Mouse (Mus musculus): Measurements from ENCODE around the gene Itpr1. TPM values are rescaled to one million over a fixed set of nuclear protein-coding genes. Genes with fewer than 3 reads are reported as not detected.

Itpr1 gene
- total and polyA plus RNA-seq, 2 experiments: 6.9 to 55.0 TPM

GRCm38 (mm10) chr6:108259671-108260070 lies 46.8 kb downstream of the Itpr1 start:
- Histone ChIP-seq H3K36me3 (ENCODE audit: control insufficient read depth, insufficient read depth, low read length) (no peaks in the 10 kb centered on the region), H3K27ac (replicated peaks; ENCODE audit: insufficient read depth, low read depth, low read length) (no peak overlapping the region), H3K4me3 (ENCODE audit: insufficient read depth, low read depth, low read length) (no peak overlapping the region), H3K27me3 (ENCODE audit: control insufficient read depth, insufficient read depth, low read length) (no peaks in the 10 kb centered on the region), H3K79me2 (ENCODE audit: control insufficient read depth, insufficient read depth, low read length) (peaks cover 26% of the 10 kb centered on the region; the same call in 1 of the 2 replicates), H3K4me1 (ENCODE audit: control insufficient read depth, insufficient read depth, low read length) (peaks cover 13% of the 10 kb centered on the region; the same call in 1 of the 2 replicates), H3K9ac (ENCODE audit: low read depth, low read length) (no peak overlapping the region)
- 80% methylated on average over 2 of the region's 2 CpGs for WGBS
- no peak for DNase-seq (ENCODE audit: extremely low read depth, low read depth, low spot score)
- TF ChIP-seq POLR2A (IDR thresholded peaks at IDR 0.05; ENCODE audit: extremely low read depth, insufficient read depth, low read length) (no peak), CTCF (IDR thresholded peaks at IDR 0.05; ENCODE audit: low read depth, low read length) (no peak)

DNA sequence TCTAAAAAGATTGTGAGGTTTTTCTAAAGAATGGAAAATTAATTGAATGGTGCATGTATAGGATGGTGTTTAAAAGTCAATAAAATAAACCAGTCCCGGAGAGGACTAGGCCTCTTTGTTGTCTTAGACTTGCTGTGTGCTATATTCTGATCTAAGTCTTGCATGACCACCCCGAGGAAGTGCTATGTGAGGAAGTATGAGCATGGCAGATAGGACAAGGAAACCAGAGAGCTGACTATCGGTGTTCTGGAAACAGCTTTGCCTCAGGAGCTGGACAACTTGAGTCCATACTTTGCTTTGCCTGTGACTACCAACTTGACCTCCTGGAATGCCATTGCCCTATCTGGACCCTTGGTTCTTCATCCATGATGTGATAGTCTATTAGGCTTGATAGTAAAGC lies 48.6 kb downstream of the Itpr1 start:
- no peaks in the 10 kb centered on the region for H3K27me3 ChIP-seq (ENCODE audit: control insufficient read depth, insufficient read depth, low read length)

GRCm38 (mm10) chr6:108264164-108264563 lies 51.3 kb downstream of the Itpr1 start:
- WGBS: 87% methylated on average over 3 of the region's 3 CpGs
- H3K4me1 ChIP-seq (ENCODE audit: control insufficient read depth, insufficient read depth, low read length): peaks cover 6% of the 10 kb centered on the region; the same call in 1 of the 2 replicates
- no peak for DNase-seq (ENCODE audit: extremely low read depth, low read depth, low spot score)
- no peaks in the 10 kb centered on the region for H3K27me3 ChIP-seq (ENCODE audit: control insufficient read depth, insufficient read depth, low read length)
- H3K4me3 ChIP-seq (ENCODE audit: insufficient read depth, low read depth, low read length): no peak overlapping the region
- TF ChIP-seq POLR2A (IDR thresholded peaks at IDR 0.05; ENCODE audit: extremely low read depth, insufficient read depth, low read length) (no peak), CTCF (IDR thresholded peaks at IDR 0.05; ENCODE audit: low read depth, low read length) (no peak)
- H3K79me2 ChIP-seq (ENCODE audit: control insufficient read depth, insufficient read depth, low read length): peaks cover 11% of the 10 kb centered on the region; the same call in 1 of the 2 replicates
- no peak overlapping the region for H3K27ac ChIP-seq (replicated peaks; ENCODE audit: insufficient read depth, low read depth, low read length)
- no peaks in the 10 kb centered on the region for H3K36me3 ChIP-seq (ENCODE audit: control insufficient read depth, insufficient read depth, low read length)
- no peak overlapping the region for H3K9ac ChIP-seq (ENCODE audit: low read depth, low read length)

More for the DNA sequence above, 48.6 kb downstream of the Itpr1 start:
- no peak overlapping the region for H3K27ac ChIP-seq (replicated peaks; ENCODE audit: insufficient read depth, low read depth, low read length)
- peaks cover 6% of the 10 kb centered on the region; the same call in 1 of the 2 replicates for H3K4me1 ChIP-seq (ENCODE audit: control insufficient read depth, insufficient read depth, low read length)
- WGBS: 75% methylated on average over 3 of the region's 3 CpGs
- no peaks in the 10 kb centered on the region for H3K36me3 ChIP-seq (ENCODE audit: control insufficient read depth, insufficient read depth, low read length)
- H3K9ac ChIP-seq (ENCODE audit: low read depth, low read length): no peak overlapping the region
- H3K4me3 ChIP-seq (ENCODE audit: insufficient read depth, low read depth, low read length): no peak overlapping the region
- DNase-seq (ENCODE audit: extremely low read depth, low read depth, low spot score): no peak
- TF ChIP-seq CTCF (IDR thresholded peaks at IDR 0.05; ENCODE audit: low read depth, low read length): no peak
- no peak for TF ChIP-seq POLR2A (IDR thresholded peaks at IDR 0.05; ENCODE audit: extremely low read depth, insufficient read depth, low read length)
- peaks cover 18% of the 10 kb centered on the region; the same call in 1 of the 2 replicates for H3K79me2 ChIP-seq (ENCODE audit: control insufficient read depth, insufficient read depth, low read length)

- WGBS: 91% methylated on average over 7 of the region's 7 CpGs
- H3K9ac ChIP-seq (ENCODE audit: low read depth, low read length): no peak overlapping the region
- peaks cover 13% of the 10 kb centered on the region for H3K4me1 ChIP-seq (ENCODE audit: control insufficient read depth, insufficient read depth, low read length)
- DNase-seq (ENCODE audit: extremely low read depth, low read depth, low spot score): no peak
- H3K27ac ChIP-seq (replicated peaks; ENCODE audit: insufficient read depth, low read depth, low read length): no peak overlapping the region
- H3K79me2 ChIP-seq (ENCODE audit: control insufficient read depth, insufficient read depth, low read length): peaks cover 13% of the 10 kb centered on the region; the same call in 1 of the 2 replicates
- H3K36me3 ChIP-seq (ENCODE audit: control insufficient read depth, insufficient read depth, low read length): no peaks in the 10 kb centered on the region
- no peak for TF ChIP-seq CTCF (IDR thresholded peaks at IDR 0.05; ENCODE audit: low read depth, low read length)
- TF ChIP-seq POLR2A (IDR thresholded peaks at IDR 0.05; ENCODE audit: extremely low read depth, insufficient read depth, low read length): no peak
- no peaks in the 10 kb centered on the region for H3K27me3 ChIP-seq (ENCODE audit: control insufficient read depth, insufficient read depth, low read length)
- no peak overlapping the region for H3K4me3 ChIP-seq (ENCODE audit: insufficient read depth, low read depth, low read length)
Observed at GRCm38 (mm10) chr6:108273451-108273850, 60.6 kb downstream of the Itpr1 start.

DNA sequence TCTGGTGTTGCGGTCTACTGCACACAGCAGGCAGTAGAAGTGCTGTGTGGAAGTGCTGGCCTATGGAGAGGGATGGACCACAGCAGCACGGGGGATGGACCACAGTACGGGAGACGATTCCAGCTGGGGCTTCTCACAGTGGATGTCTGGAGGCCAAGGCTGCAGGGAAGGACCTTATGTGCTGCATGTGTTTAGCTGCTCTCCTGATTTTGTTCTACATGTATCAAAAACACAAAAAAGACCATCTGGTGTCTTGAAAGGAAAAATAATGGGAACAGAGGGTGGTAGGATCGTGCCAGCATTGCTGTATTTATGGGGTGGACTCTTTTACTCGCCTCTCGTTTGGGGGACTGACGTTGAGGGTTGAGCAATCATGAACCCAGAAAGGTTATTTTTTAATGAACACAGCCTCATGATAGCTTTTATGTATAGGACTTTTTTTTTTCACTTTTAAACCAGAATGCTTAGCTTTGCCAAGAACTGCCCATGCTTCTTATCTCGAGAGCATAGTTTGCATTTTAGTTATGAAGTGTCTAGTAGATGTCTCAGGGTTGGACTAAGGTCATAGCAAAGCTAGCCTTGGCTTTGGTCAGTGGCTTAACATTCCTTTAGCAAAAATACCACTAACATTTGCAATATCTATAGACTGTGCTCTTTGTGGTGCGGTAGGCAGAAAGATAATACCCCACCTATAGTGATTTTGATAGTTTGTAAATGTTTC lies 61.6 kb downstream of the Itpr1 start:
- Histone ChIP-seq H3K27me3 (ENCODE audit: control insufficient read depth, insufficient read depth, low read length) (no peaks in the 10 kb centered on the region), H3K36me3 (ENCODE audit: control insufficient read depth, insufficient read depth, low read length) (no peaks in the 10 kb centered on the region), H3K79me2 (ENCODE audit: control insufficient read depth, insufficient read depth, low read length) (peaks cover 13% of the 10 kb centered on the region; the same call in 1 of the 2 replicates), H3K4me3 (ENCODE audit: insufficient read depth, low read depth, low read length) (no peak overlapping the region), H3K4me1 (ENCODE audit: control insufficient read depth, insufficient read depth, low read length) (peaks cover 16% of the 10 kb centered on the region), H3K27ac (replicated peaks; ENCODE audit: insufficient read depth, low read depth, low read length) (no peak overlapping the region), H3K9ac (ENCODE audit: low read depth, low read length) (no peak overlapping the region)
- 80% methylated on average over 10 of the region's 10 CpGs for WGBS
- DNase-seq (ENCODE audit: extremely low read depth, low read depth, low spot score): no peak
- TF ChIP-seq CTCF (IDR thresholded peaks at IDR 0.05; ENCODE audit: low read depth, low read length): no peak
- TF ChIP-seq POLR2A (IDR thresholded peaks at IDR 0.05; ENCODE audit: extremely low read depth, insufficient read depth, low read length): no peak
